In the genomic region with DNA sequence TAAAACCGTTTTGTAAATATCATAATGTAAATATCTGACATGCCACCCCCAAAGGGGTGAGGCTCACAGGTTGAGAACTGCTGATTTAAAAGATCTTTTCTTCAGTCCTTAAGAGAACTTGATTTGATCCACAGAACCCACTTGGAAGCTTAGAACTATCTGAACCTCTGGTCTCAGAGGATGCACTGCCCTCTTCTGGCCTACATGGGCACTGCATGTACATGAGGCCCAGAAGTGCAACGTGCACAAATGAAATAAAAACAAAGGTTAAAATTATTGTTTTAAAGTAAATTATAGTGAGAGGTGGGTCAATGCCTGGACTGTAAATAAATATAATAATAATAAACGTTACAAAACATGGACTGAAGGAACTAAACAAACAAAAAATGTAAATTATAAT, we compare ENCODE assay signal across 8 mouse cellular contexts.
DNase-seq lines count a peak whose midpoint lies in the region; ATAC-seq lines count a peak whose summit lies in the region.

No protein-coding gene starts in this region.

- ATAC-seq in megakaryocyte progenitor cell, adult 5-6 weeks (replicated peaks; ENCODE audit: poor library complexity), result peak; percentile 80

- intact Hi-C loops in heart, postnatal 25 days (cut with DNase I), result no loop called here

- peak; percentile 2 to 37 for DNase-seq in heart, adult 18-20 months
- DNase-seq in heart, postnatal 25 days (ENCODE audit: low spot score), result no peak
- DNase-seq in thymus, postnatal 4 days, result peak; percentile 47
- no peak for DNase-seq in thymus, postnatal 0 days (ENCODE audit: low spot score)
- peak; percentile 60 for DNase-seq in embryo, embryonic 10 days (ENCODE audit: low spot score)
- no peak for DNase-seq in B cell, adult 2 months
- DNase-seq in left cerebral cortex, adult 8-10 months (ENCODE audit: low spot score in 2 of 2), result no peak

Comparison
In these comparisons a context has a peak if more than half of its experiments do, and no peak if none do; other contexts are left out.
1. DNase-seq: peak in heart, adult 18-20 months (2 of 2), thymus, postnatal 4 days (single experiment) and embryo, embryonic 10 days (single experiment); none in heart, postnatal 25 days (single experiment), thymus, postnatal 0 days (single experiment), B cell, adult 2 months (0 of 2) and left cerebral cortex, adult 8-10 months (0 of 2).